Mouse (Mus musculus) hindbrain, embryonic 10.5 days (tissue): Measurements from ENCODE around the gene Elk4. TPM values are rescaled to one million over a fixed set of nuclear protein-coding genes. Genes with fewer than 3 reads are reported as not detected.

Experiments used
- DNase-seq: peaks from one replicate; pipeline ENCODE4 v3.0.0-alpha.2; 2017; ENCODE audit warnings: low spot score
- H3K27ac ChIP-seq: fragments of 300-500 bp; sonication (generic); 2 replicates; pipeline ENCODE4 v1.5.1; 2016; ENCODE audit warnings: mild to moderate bottlenecking, moderate library complexity
- H3K27me3 ChIP-seq: fragments of 300-500 bp; sonication (generic); 2 replicates; pipeline ENCODE4 v1.6.1; 2016; ENCODE audit warnings: mild to moderate bottlenecking; ENCODE audit not compliant: poor library complexity, insufficient read depth, severe bottlenecking
- H3K36me3 ChIP-seq: fragments of 300-500 bp; sonication (generic); 2 replicates; pipeline ENCODE4 v1.6.1; 2016; ENCODE audit warnings: mild to moderate bottlenecking, moderate library complexity
- H3K4me1 ChIP-seq: fragments of 300-500 bp; sonication (generic); replicated peaks from 2 replicates; pipeline ENCODE4 v1.6.1; 2016; ENCODE audit warnings: mild to moderate bottlenecking
- H3K4me3 ChIP-seq: fragments of 300-500 bp; sonication (generic); 2 replicates; pipeline ENCODE4 v1.5.1; 2016; ENCODE audit warnings: mild to moderate bottlenecking, moderate library complexity
- H3K9me3 ChIP-seq: fragments of 300-500 bp; sonication (generic); 2 replicates; pipeline ENCODE4 v1.6.1; 2016; ENCODE audit warnings: mild to moderate bottlenecking, moderate library complexity
- WGBS: fragments of 180-500 bp; shearing (Covaris S2); methylation state at CpG from one replicate; pipeline ENCODE4 v1.1.7; 2016; 5-methylcytosine and 5-hydroxymethylcytosine counted together
- polyA plus RNA-seq: library from polyadenylated mRNA; unstranded; fragments of >200 nt; fragmentation: Nextera tagmentation; extraction: Ambion mirVana; gene quantifications from 2 replicates; pipeline ENCODE4 v1.2.1, GENCODE M21; 2016

The Elk4 gene
- polyA plus RNA-seq, 1 experiment from 2014 or later = 12.9 TPM

GRCm38 (mm10) chr1:132030574-132030973, 23.2 kb downstream of the Elk4 start:
- WGBS = 72% methylated on average over 2 of the region's 2 CpGs
- DNase-seq = no peak
- Histone ChIP-seq H3K4me3 (no peak overlapping the region), H3K4me1 (no peaks in the 10 kb centered on the region), H3K27me3 (no peaks in the 10 kb centered on the region), H3K9me3 (no peaks in the 10 kb centered on the region), H3K27ac (no peak overlapping the region), H3K36me3 (peaks cover 92% of the 10 kb centered on the region)

GRCm38 (mm10) chr1:132032172-132032571, 24.8 kb downstream of the Elk4 start:
- H3K4me3 ChIP-seq = no peak overlapping the region
- H3K9me3 ChIP-seq = no peaks in the 10 kb centered on the region
- H3K27ac ChIP-seq = no peak overlapping the region
- 95% methylated on average over 7 of the region's 7 CpGs for WGBS
- DNase-seq = no peak
- no peaks in the 10 kb centered on the region for H3K27me3 ChIP-seq
- H3K36me3 ChIP-seq = peaks cover 81% of the 10 kb centered on the region
- no peaks in the 10 kb centered on the region for H3K4me1 ChIP-seq

- H3K9me3 ChIP-seq = no peaks in the 10 kb centered on the region
- no peaks in the 10 kb centered on the region for H3K4me1 ChIP-seq
- no peaks in the 10 kb centered on the region for H3K27me3 ChIP-seq
- no peak overlapping the region for H3K27ac ChIP-seq
- no peak for DNase-seq
- 90% methylated on average over 3 of the region's 3 CpGs for WGBS
- H3K36me3 ChIP-seq = peaks cover 39% of the 10 kb centered on the region
- H3K4me3 ChIP-seq = no peak overlapping the region
These were observed 30.3 kb downstream of the Elk4 start for GRCm38 (mm10) chr1:132037746-132038145.

- no peak for DNase-seq
- Histone ChIP-seq H3K27ac (no peak overlapping the region), H3K4me3 (no peak overlapping the region), H3K4me1 (no peaks in the 10 kb centered on the region), H3K27me3 (no peaks in the 10 kb centered on the region), H3K36me3 (peaks cover 29% of the 10 kb centered on the region), H3K9me3 (no peaks in the 10 kb centered on the region)
- 80% methylated on average over 5 of the region's 5 CpGs for WGBS
These were observed 31.3 kb downstream of the Elk4 start for GRCm38 (mm10) chr1:132038753-132039152.

- DNase-seq = no peak
These were observed 32.8 kb downstream of the Elk4 start for GRCm38 (mm10) chr1:132040201-132040621.

DNA sequence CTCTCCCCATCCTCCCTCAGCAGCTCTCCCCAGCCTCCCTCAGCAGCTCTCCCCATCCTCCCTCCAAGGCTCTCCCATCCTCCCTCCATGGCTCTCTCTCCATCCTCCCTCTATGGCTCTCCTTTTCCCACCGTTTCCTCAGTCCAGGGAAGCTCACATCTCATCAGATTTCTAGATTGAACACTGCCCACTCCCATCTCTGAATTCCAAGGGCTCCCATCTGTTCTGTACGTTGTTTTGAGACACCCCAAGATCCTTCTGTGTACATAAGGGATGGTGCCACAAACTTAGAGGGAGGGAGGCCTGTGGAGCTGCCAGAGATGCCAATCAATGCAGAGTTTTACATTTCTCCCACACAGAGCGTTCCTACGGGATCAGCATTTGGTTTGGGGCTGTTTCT, 36.4 kb downstream of the Elk4 start:
- Histone ChIP-seq H3K4me3 (no peak overlapping the region), H3K27ac (no peak overlapping the region), H3K36me3 (peaks cover 1% of the 10 kb centered on the region; the same call in 1 of the 2 replicates), H3K9me3 (no peaks in the 10 kb centered on the region), H3K4me1 (0 out of 2 replicates have a peak, but pooled peaks cover 5% of the 10 kb centered on the region), H3K27me3 (no peaks in the 10 kb centered on the region)
- 73% methylated on average over 4 of the region's 4 CpGs for WGBS
- no peak for DNase-seq

More at GRCm38 (mm10) chr1:132040201-132040621, 32.8 kb downstream of the Elk4 start:
- H3K4me3 ChIP-seq = no peak overlapping the region
- peaks cover 15% of the 10 kb centered on the region for H3K36me3 ChIP-seq
- H3K27ac ChIP-seq = no peak overlapping the region
- no peaks in the 10 kb centered on the region for H3K9me3 ChIP-seq
- 74% methylated on average over 9 of the region's 9 CpGs for WGBS
- no peaks in the 10 kb centered on the region for H3K4me1 ChIP-seq
- H3K27me3 ChIP-seq = no peaks in the 10 kb centered on the region

DNA sequence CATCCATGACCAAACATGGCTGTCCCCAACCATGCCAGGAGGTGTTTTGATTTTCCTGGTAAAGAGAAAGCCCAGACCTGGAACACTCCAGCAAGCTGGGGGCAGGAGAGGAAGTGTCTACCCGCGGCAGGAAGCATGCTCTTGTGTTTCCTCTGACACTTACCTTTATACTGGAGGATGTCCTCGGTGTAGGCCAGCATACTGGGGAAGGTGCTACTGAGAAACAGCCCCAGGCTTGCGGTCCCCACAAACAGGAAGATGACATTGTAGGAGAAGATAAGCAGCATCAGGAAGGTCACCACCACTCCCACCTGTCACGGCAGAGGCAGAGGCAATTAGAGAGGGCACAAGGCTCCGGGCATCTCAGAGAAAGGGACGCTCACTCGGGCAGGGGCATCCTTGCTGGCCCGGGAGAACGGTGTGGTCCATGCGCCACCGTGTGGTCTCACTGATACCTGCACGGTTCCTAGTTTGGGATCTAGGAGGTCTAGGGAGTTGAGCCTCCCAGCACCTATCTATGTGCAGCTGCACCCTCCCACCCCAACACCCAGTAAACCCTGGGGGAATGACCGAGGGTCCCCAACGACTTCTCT, 38.8 kb downstream of the Elk4 start:
- WGBS = 31% methylated on average over 15 of the region's 15 CpGs
- H3K36me3 ChIP-seq = no peaks in the 10 kb centered on the region
- H3K4me3 ChIP-seq = no peak overlapping the region
- H3K27me3 ChIP-seq = no peaks in the 10 kb centered on the region
- DNase-seq = peak; percentile 65
- no peaks in the 10 kb centered on the region for H3K9me3 ChIP-seq
- 0 out of 2 replicates have a peak, but pooled peaks cover 9% of the 10 kb centered on the region for H3K4me1 ChIP-seq
- H3K27ac ChIP-seq = no peak overlapping the region

- Histone ChIP-seq H3K4me3 (no peak overlapping the region), H3K9me3 (no peaks in the 10 kb centered on the region), H3K27ac (no peak overlapping the region), H3K36me3 (no peaks in the 10 kb centered on the region), H3K4me1 (0 out of 2 replicates have a peak, but pooled peaks cover 6% of the 10 kb centered on the region), H3K27me3 (no peaks in the 10 kb centered on the region)
- no peak for DNase-seq
- 90% methylated on average over 3 of the region's 3 CpGs for WGBS
These were observed 44.3 kb downstream of the Elk4 start for GRCm38 (mm10) chr1:132051746-132052145.

GRCm38 (mm10) chr1:132054387-132054786, 47.0 kb downstream of the Elk4 start:
- WGBS = 85% methylated on average over 3 of the region's 3 CpGs
- 0 out of 2 replicates have a peak, but pooled peaks cover 6% of the 10 kb centered on the region for H3K4me1 ChIP-seq
- no peak for DNase-seq
- no peak overlapping the region for H3K4me3 ChIP-seq
- H3K36me3 ChIP-seq = no peaks in the 10 kb centered on the region
- no peaks in the 10 kb centered on the region for H3K27me3 ChIP-seq
- no peak overlapping the region for H3K27ac ChIP-seq
- no peaks in the 10 kb centered on the region for H3K9me3 ChIP-seq

GRCm38 (mm10) chr1:132055054-132055664, 47.8 kb downstream of the Elk4 start:
- no peak overlapping the region for H3K4me3 ChIP-seq
- WGBS = 81% methylated on average over 7 of the region's 7 CpGs
- H3K4me1 ChIP-seq = 0 out of 2 replicates have a peak, but pooled peaks cover 2% of the 10 kb centered on the region
- H3K9me3 ChIP-seq = no peaks in the 10 kb centered on the region
- H3K27ac ChIP-seq = no peak overlapping the region
- H3K36me3 ChIP-seq = no peaks in the 10 kb centered on the region
- H3K27me3 ChIP-seq = no peaks in the 10 kb centered on the region
- no peak for DNase-seq

DNA sequence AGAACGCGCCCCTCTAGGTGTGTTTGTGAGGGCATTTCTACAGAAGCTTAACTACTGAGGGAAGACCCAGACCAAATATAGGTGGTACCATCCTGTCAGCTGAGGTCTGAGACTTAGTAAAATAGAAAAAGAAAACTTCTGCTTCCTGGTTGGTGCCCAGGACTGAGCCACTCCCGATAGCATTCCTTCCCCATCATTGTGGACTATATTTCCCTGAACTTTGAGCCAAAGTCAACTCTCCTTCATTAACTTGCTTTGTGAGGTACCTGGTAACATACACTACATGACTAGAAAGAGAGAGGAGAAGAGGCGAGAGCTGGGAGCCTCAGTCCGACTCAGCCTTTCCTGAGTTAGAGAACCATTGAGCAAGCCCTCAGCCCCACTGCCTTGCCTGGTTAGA, 51.2 kb downstream of the Elk4 start:
- Histone ChIP-seq H3K27me3 (peaks cover 9% of the 10 kb centered on the region; the same call in 1 of the 2 replicates), H3K9me3 (no peaks in the 10 kb centered on the region), H3K4me1 (no peaks in the 10 kb centered on the region), H3K36me3 (no peaks in the 10 kb centered on the region), H3K4me3 (no peak overlapping the region), H3K27ac (no peak overlapping the region)
- WGBS = 94% methylated on average over 5 of the region's 5 CpGs
- DNase-seq = no peak

DNA sequence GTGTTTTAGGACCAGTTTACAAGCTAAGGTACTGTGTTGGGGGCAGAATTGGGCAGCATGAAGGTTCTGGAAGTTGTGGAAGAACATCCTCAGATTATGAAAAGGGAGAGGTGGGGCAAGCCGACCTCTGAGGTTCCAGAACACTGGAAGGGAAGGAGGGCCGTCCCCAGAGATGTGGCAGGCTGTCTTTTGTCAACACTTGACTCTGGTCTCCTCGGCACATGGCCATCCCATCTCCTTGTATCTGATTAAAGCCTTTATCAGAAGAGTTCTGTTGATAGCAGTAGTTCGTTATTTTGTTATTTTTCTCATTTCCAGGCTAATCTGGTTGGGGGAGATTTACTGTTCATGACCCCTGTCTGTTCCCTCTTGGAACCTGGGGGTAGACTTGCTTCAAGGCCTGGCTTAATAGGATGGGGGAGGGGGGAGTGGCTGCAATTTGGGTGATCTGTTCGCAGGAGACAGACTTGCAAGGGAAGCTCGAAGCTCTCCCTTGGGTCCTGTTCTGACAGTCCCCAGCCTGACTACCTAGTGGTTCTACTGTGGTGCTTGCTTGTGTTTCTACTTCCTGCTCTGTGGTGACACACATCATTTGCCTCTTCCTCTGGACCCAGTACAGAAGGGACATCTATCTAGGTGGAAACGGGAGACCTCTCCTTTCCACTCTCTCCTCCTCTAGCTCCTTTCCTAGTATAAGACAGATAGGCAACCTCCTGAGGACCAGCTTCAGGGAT, 52.8 kb downstream of the Elk4 start:
- WGBS = 73% methylated on average over 7 of the region's 7 CpGs
- no peaks in the 10 kb centered on the region for H3K36me3 ChIP-seq

More for the DNA sequence above, 52.8 kb downstream of the Elk4 start:
- DNase-seq = no peak
- H3K27ac ChIP-seq = no peak overlapping the region
- no peaks in the 10 kb centered on the region for H3K4me1 ChIP-seq
- H3K9me3 ChIP-seq = no peaks in the 10 kb centered on the region
- H3K27me3 ChIP-seq = peaks cover 19% of the 10 kb centered on the region
- H3K4me3 ChIP-seq = no peak overlapping the region
